Mouse (Mus musculus): ENCODE data around the gene Tnfrsf17. TPM values are rescaled to one million over a fixed set of nuclear protein-coding genes. Genes with fewer than 3 reads are reported as not detected.
"Not testable (repeated sequence)": the region's sequence is repeated elsewhere in the genome, so short reads cannot be mapped to it uniquely, and the experiment has no call there.

The Tnfrsf17 gene
- polyA plus RNA-seq, 1 experiment from 2014 or later, result 0.22 TPM

DNA sequence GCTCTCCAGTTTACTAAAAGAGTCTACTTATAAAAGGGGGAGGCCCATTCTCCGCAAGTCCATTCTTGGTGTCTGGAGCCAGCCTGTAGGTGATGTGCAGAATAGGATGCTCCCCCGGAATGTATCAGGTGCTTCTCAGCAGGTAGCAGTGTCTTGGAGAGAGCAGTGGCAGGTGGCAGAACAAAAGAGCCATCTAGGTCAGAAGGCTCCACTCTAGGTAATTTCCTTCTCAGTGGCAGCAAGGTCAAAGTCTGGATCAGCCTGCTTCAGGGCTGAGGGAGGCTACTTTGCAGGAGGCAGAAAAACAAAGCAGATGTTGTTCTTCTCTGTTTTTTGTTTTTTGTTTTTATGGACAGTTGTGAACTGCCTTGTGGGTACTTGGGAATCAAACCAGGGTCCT, 47.0 kb downstream of the Tnfrsf17 start:
- not testable (repeated sequence) for ATAC-seq (ENCODE audit: low FRiP score); H3K4me2 ChIP-seq (replicated peaks; ENCODE audit: low read depth, low read length); H3K9ac ChIP-seq (ENCODE audit: low read depth, low read length); H3K27me3 ChIP-seq (ENCODE audit: control insufficient read depth, insufficient read depth, low read length); H3K27ac ChIP-seq (ENCODE audit: low read depth, low read length); DNase-seq (ENCODE audit: low spot score); H3K36me3 ChIP-seq (ENCODE audit: control insufficient read depth, insufficient read depth, low read length); H3K9me3 ChIP-seq (ENCODE audit: control insufficient read depth, low read length); H3K4me1 ChIP-seq (replicated peaks; ENCODE audit: control insufficient read depth, insufficient read depth, low read length); H3K4me3 ChIP-seq (ENCODE audit: low read depth, low read length)
- WGBS, result 70% methylated on average over 2 of the region's 2 CpGs

DNA sequence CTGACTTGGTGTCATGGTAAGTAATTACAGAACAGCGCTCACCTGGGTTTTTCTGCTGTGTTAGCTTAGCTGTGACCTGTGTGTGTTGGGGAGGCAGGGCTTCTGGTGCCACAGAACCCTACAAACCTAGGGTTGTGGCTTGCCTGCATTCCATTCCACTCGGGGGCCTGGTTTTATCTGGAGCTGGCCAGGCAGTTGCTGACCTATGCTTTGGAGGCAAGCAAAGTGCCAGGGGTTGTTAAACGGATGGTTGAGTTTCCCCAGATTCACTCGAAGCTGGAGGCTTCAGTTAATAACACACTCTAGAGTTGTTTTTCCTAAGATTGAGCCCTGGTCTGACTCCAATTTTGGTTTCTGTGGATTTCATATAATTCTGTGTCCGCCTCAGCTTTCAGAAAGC, 52.0 kb downstream of the Tnfrsf17 start:
- no peak overlapping the region for H3K4me2 ChIP-seq (replicated peaks; ENCODE audit: low read depth, low read length)
- H3K27ac ChIP-seq (ENCODE audit: low read depth, low read length), result no peak overlapping the region
- no peak for ATAC-seq (ENCODE audit: low FRiP score)
- H3K9ac ChIP-seq (ENCODE audit: low read depth, low read length), result no peak overlapping the region
- WGBS, result 70% methylated on average over 5 of the region's 5 CpGs
- H3K27me3 ChIP-seq (ENCODE audit: control insufficient read depth, insufficient read depth, low read length), result no peaks in the 10 kb centered on the region
- no peaks in the 10 kb centered on the region for H3K36me3 ChIP-seq (ENCODE audit: control insufficient read depth, insufficient read depth, low read length)
- no peaks in the 10 kb centered on the region for H3K9me3 ChIP-seq (ENCODE audit: control insufficient read depth, low read length)
- no peak overlapping the region for H3K4me3 ChIP-seq (ENCODE audit: low read depth, low read length)
- no peak for DNase-seq (ENCODE audit: low spot score)
- H3K4me1 ChIP-seq (replicated peaks; ENCODE audit: control insufficient read depth, insufficient read depth, low read length), result peaks cover 2% of the 10 kb centered on the region; the same call in 1 of the 2 replicates

DNA sequence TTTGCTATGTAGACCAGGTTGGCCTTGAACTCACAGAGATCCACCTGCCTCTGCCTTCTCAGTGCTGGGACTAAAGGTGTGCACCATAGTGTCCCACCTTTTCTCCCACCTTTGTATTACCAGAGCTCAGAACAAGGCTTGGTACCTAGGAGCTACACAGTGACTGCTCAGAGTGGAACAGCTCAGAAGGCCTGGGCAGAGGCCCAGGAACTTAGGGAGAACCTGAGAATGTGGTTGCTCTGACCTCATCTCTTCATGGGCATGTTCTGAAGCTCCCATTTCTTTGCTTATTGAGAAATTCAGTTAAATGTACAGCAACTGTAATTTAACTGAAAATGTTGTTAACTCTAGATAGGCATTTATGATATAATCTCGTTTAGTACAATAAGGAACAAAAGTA, 53.2 kb downstream of the Tnfrsf17 start:
- Histone ChIP-seq H3K4me2 (replicated peaks; ENCODE audit: low read depth, low read length) (no peak overlapping the region), H3K4me1 (replicated peaks; ENCODE audit: control insufficient read depth, insufficient read depth, low read length) (peaks cover 2% of the 10 kb centered on the region; the same call in 1 of the 2 replicates), H3K27ac (ENCODE audit: low read depth, low read length) (no peak overlapping the region), H3K27me3 (ENCODE audit: control insufficient read depth, insufficient read depth, low read length) (no peaks in the 10 kb centered on the region), H3K9me3 (ENCODE audit: control insufficient read depth, low read length) (no peaks in the 10 kb centered on the region), H3K9ac (ENCODE audit: low read depth, low read length) (no peak overlapping the region), H3K36me3 (ENCODE audit: control insufficient read depth, insufficient read depth, low read length) (no peaks in the 10 kb centered on the region), H3K4me3 (ENCODE audit: low read depth, low read length) (no peak overlapping the region)
- DNase-seq (ENCODE audit: low spot score) (no peak), ATAC-seq (ENCODE audit: low FRiP score) (no peak)
- WGBS, result 75% methylated on average over 1 of the region's 1 CpGs

DNA sequence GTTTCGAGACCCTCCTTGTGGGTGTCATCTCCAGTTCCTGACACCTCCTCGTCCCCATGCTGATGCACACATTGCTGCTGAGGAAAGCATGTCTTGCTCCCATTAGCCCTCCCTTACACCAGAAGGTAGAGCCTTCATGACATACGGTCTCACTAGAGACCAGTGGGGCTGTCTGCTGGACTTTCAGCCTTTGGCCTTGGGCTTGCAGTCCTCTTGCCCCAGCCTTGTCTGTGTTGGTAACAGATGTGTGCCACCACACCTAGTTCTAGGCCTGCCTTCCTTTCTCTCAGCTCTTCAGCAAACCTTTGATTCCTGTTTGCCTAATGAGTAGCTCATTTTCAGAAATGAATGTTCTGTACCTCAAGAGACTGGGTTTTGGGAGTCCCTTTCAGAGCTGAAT, 54.8 kb downstream of the Tnfrsf17 start:
- H3K27me3 ChIP-seq (ENCODE audit: control insufficient read depth, insufficient read depth, low read length), result no peaks in the 10 kb centered on the region
- no peak overlapping the region for H3K4me3 ChIP-seq (ENCODE audit: low read depth, low read length)
- H3K4me1 ChIP-seq (replicated peaks; ENCODE audit: control insufficient read depth, insufficient read depth, low read length), result peaks cover 2% of the 10 kb centered on the region; the same call in 1 of the 2 replicates
- no peaks in the 10 kb centered on the region for H3K9me3 ChIP-seq (ENCODE audit: control insufficient read depth, low read length)
- H3K9ac ChIP-seq (ENCODE audit: low read depth, low read length), result no peak overlapping the region
- H3K4me2 ChIP-seq (replicated peaks; ENCODE audit: low read depth, low read length), result no peak overlapping the region
- 85% methylated on average over 3 of the region's 3 CpGs for WGBS
- H3K27ac ChIP-seq (ENCODE audit: low read depth, low read length), result no peak overlapping the region
- ATAC-seq (ENCODE audit: low FRiP score), result no peak
- no peaks in the 10 kb centered on the region for H3K36me3 ChIP-seq (ENCODE audit: control insufficient read depth, insufficient read depth, low read length)
- DNase-seq (ENCODE audit: low spot score), result no peak

DNA sequence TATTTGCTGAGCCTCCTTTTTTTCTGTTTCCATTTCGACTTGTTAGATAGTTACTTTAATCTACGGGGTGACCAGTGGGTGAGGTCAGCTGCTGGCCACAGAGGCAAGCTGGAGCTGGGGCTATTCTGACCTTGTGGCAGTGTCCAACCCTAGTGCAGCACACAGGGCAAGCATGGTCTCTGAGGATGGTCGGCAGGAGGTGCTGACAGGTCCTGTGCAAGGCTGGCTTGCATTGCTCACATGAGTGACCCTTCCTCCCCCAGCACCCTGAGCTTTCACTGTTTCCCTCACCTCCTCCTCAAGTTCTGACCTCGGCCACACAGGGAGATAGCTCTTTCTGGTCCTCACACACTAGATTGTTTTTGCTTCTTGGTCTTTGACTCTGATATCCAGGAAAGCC, 55.5 kb downstream of the Tnfrsf17 start:
- Histone ChIP-seq H3K36me3 (ENCODE audit: control insufficient read depth, insufficient read depth, low read length) (no peaks in the 10 kb centered on the region), H3K9me3 (ENCODE audit: control insufficient read depth, low read length) (no peaks in the 10 kb centered on the region), H3K4me3 (ENCODE audit: low read depth, low read length) (no peak overlapping the region), H3K4me2 (replicated peaks; ENCODE audit: low read depth, low read length) (no peak overlapping the region), H3K9ac (ENCODE audit: low read depth, low read length) (no peak overlapping the region), H3K4me1 (replicated peaks; ENCODE audit: control insufficient read depth, insufficient read depth, low read length) (peaks cover 2% of the 10 kb centered on the region; the same call in 1 of the 2 replicates), H3K27ac (ENCODE audit: low read depth, low read length) (peak overlapping the region; percentile 9; the same call in 1 of the 2 replicates), H3K27me3 (ENCODE audit: control insufficient read depth, insufficient read depth, low read length) (no peaks in the 10 kb centered on the region)
- WGBS, result 53% methylated on average over 4 of the region's 4 CpGs
- no peak for DNase-seq (ENCODE audit: low spot score)
- ATAC-seq (ENCODE audit: low FRiP score), result 0 out of 2 replicates have a peak, but pooled peaks have one; percentile 22

DNA sequence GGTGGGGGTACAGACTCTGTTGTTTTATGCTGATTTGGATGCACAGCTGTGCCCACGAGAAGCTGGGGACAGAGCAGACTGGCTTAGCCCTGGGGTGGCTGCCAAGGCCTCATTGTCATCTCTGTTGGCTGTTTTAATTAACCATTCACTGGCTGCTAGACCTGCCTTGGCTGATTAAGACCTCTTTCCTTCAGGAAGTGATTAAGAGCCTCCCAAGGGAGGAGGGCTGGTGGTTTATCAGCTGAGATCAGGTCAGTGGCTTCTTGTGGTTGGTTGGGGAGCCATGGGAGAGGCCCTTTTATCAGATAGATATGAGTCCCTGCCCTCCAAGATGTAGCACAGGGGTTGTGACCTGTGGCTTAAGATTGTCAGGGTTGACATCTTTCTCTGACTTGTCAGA, 56.0 kb downstream of the Tnfrsf17 start:
- Histone ChIP-seq H3K36me3 (ENCODE audit: control insufficient read depth, insufficient read depth, low read length) (no peaks in the 10 kb centered on the region), H3K4me3 (ENCODE audit: low read depth, low read length) (no peak overlapping the region), H3K9ac (ENCODE audit: low read depth, low read length) (no peak overlapping the region), H3K4me1 (replicated peaks; ENCODE audit: control insufficient read depth, insufficient read depth, low read length) (peaks cover 2% of the 10 kb centered on the region; the same call in 1 of the 2 replicates), H3K4me2 (replicated peaks; ENCODE audit: low read depth, low read length) (no peak overlapping the region), H3K27me3 (ENCODE audit: control insufficient read depth, insufficient read depth, low read length) (no peaks in the 10 kb centered on the region), H3K9me3 (ENCODE audit: control insufficient read depth, low read length) (no peaks in the 10 kb centered on the region), H3K27ac (ENCODE audit: low read depth, low read length) (peak overlapping the region; percentile 9; the same call in 1 of the 2 replicates)
- 0% methylated on average over 1 of the region's 1 CpGs for WGBS
- DNase-seq (ENCODE audit: low spot score) (peak; percentile 30), ATAC-seq (ENCODE audit: low FRiP score) (peak; percentile 72)

Other genes starting within 250 kb of the Tnfrsf17 start
- 71.4 and 71.6 TPM in 2 replicates for gene Litaf, start 247.7 kb upstream of the Tnfrsf17 start, polyA plus RNA-seq (2014; fragmentation: Nextera tagmentation; extraction: Ambion mirVana)
- gene Txndc11, start 179.2 kb upstream of the Tnfrsf17 start, polyA plus RNA-seq (2014; fragmentation: Nextera tagmentation; extraction: Ambion mirVana), result 31.3 and 33.4 TPM in 2 replicates
- 104 and 113 TPM in 2 replicates for gene Zc3h7a, start 137.4 kb upstream of the Tnfrsf17 start, polyA plus RNA-seq (2014; fragmentation: Nextera tagmentation; extraction: Ambion mirVana)
- 245 and 259 TPM in 2 replicates for gene Rsl1d1, start 110.5 kb upstream of the Tnfrsf17 start, polyA plus RNA-seq (2014; fragmentation: Nextera tagmentation; extraction: Ambion mirVana)
- 87.4 and 94.3 TPM in 2 replicates for gene Gspt1, start 59.5 kb upstream of the Tnfrsf17 start, polyA plus RNA-seq (2014; fragmentation: Nextera tagmentation; extraction: Ambion mirVana)
- gene Snx29, start 9.1 kb downstream of the Tnfrsf17 start, polyA plus RNA-seq (2014; fragmentation: Nextera tagmentation; extraction: Ambion mirVana), result 10.3 and 15.3 TPM in 2 replicates